Mouse (Mus musculus) E14TG2a.4 (cell line): Measurements from ENCODE around the gene Tmc1.

Source experiments
- H3K27me3 ChIP-seq: 2 replicates; pipeline ENCODE4 v1.6.1; 2014; ENCODE audit warnings: low read length, control low read depth; ENCODE audit not compliant: insufficient read depth
- H3K36me3 ChIP-seq: 2 replicates; pipeline ENCODE4 v1.6.1; 2014; ENCODE audit warnings: low read length, control low read depth; ENCODE audit not compliant: insufficient read depth
- H3K4me1 ChIP-seq: replicated peaks from 2 replicates; pipeline ENCODE4 v1.6.1; 2014; ENCODE audit warnings: low read depth, low read length, control low read depth
- H3K4me3 ChIP-seq: replicated peaks from 2 replicates; pipeline ENCODE4 v1.5.1; 2014; ENCODE audit warnings: mild to moderate bottlenecking, low read length
- H3K9me3 ChIP-seq: 2 replicates; pipeline ENCODE4 v1.6.1; 2014; ENCODE audit warnings: low read length, control low read depth
- CTCF ChIP-seq: conservative IDR thresholded peaks from 2 replicates; pipeline ENCODE4 v1.5.1; 2014; ENCODE audit warnings: low read length
- NANOG ChIP-seq: IDR thresholded peaks from 2 replicates; pipeline ENCODE4 v1.6.1; 2014; ENCODE audit warnings: borderline replicate concordance, low read length, mixed read lengths
- POU5F1 ChIP-seq: IDR thresholded peaks from 2 replicates; pipeline ENCODE4 v1.6.1; 2014; ENCODE audit warnings: low read length, borderline replicate concordance

Tmc1 gene

GRCm38 (mm10) chr19:20857819-20858218, 96.2 kb downstream of the Tmc1 start:
- Histone ChIP-seq H3K4me1 (peaks cover 15% of the 10 kb centered on the region), H3K27me3 (no peaks in the 10 kb centered on the region), H3K9me3 (0 out of 2 replicates have a peak, but pooled peaks cover under 1% of the 10 kb centered on the region), H3K4me3 (no peak overlapping the region), H3K36me3 (no peaks in the 10 kb centered on the region)
- no peak for TF ChIP-seq NANOG
- TF ChIP-seq POU5F1: no peak
- no peak for TF ChIP-seq CTCF

GRCm38 (mm10) chr19:20848906-20849305, 105.1 kb downstream of the Tmc1 start:
- Histone ChIP-seq H3K27me3 (no peaks in the 10 kb centered on the region), H3K36me3 (no peaks in the 10 kb centered on the region), H3K9me3 (peaks cover 36% of the 10 kb centered on the region), H3K4me3 (no peak overlapping the region), H3K4me1 (peaks cover 12% of the 10 kb centered on the region)
- TF ChIP-seq NANOG (no peak), CTCF (no peak), POU5F1 (no peak)

GRCm38 (mm10) chr19:20847476-20848073, 106.4 kb downstream of the Tmc1 start:
- no peak overlapping the region for H3K4me3 ChIP-seq
- 0 out of 2 replicates have a peak, but pooled peaks cover 4% of the 10 kb centered on the region for H3K4me1 ChIP-seq
- no peaks in the 10 kb centered on the region for H3K27me3 ChIP-seq
- TF ChIP-seq POU5F1 (no peak), CTCF (no peak), NANOG (no peak)
- H3K36me3 ChIP-seq: no peaks in the 10 kb centered on the region
- H3K9me3 ChIP-seq: peaks cover 38% of the 10 kb centered on the region

GRCm38 (mm10) chr19:20837422-20837821, 116.6 kb downstream of the Tmc1 start:
- Histone ChIP-seq H3K36me3 (no peaks in the 10 kb centered on the region), H3K9me3 (peaks cover 37% of the 10 kb centered on the region), H3K27me3 (no peaks in the 10 kb centered on the region), H3K4me3 (no peak overlapping the region), H3K4me1 (no peaks in the 10 kb centered on the region)
- TF ChIP-seq POU5F1 (no peak), CTCF (no peak), NANOG (no peak)

- peaks cover 37% of the 10 kb centered on the region for H3K9me3 ChIP-seq
- H3K4me1 ChIP-seq: no peaks in the 10 kb centered on the region
- H3K36me3 ChIP-seq: no peaks in the 10 kb centered on the region
- no peak overlapping the region for H3K4me3 ChIP-seq
- H3K27me3 ChIP-seq: no peaks in the 10 kb centered on the region
- TF ChIP-seq POU5F1: no peak
- no peak for TF ChIP-seq NANOG
- TF ChIP-seq CTCF: no peak
These were observed 117.8 kb downstream of the Tmc1 start for GRCm38 (mm10) chr19:20836055-20836845.

- Histone ChIP-seq H3K9me3 (peaks cover 37% of the 10 kb centered on the region), H3K4me3 (no peak overlapping the region), H3K27me3 (no peaks in the 10 kb centered on the region), H3K36me3 (no peaks in the 10 kb centered on the region), H3K4me1 (no peaks in the 10 kb centered on the region)
- no peak for TF ChIP-seq NANOG
These were observed 119.1 kb downstream of the Tmc1 start for GRCm38 (mm10) chr19:20834895-20835294.

- Histone ChIP-seq H3K4me3 (no peak overlapping the region), H3K4me1 (no peaks in the 10 kb centered on the region), H3K9me3 (no peaks in the 10 kb centered on the region), H3K36me3 (no peaks in the 10 kb centered on the region), H3K27me3 (no peaks in the 10 kb centered on the region)
- TF ChIP-seq CTCF (no peak), NANOG (no peak)
These were observed 154.5 kb downstream of the Tmc1 start for GRCm38 (mm10) chr19:20799460-20799859.

GRCm38 (mm10) chr19:20797558-20798101, 156.4 kb downstream of the Tmc1 start:
- Histone ChIP-seq H3K27me3 (no peaks in the 10 kb centered on the region), H3K4me3 (no peak overlapping the region), H3K9me3 (no peaks in the 10 kb centered on the region), H3K36me3 (no peaks in the 10 kb centered on the region), H3K4me1 (no peaks in the 10 kb centered on the region)
- TF ChIP-seq POU5F1: no peak
- peak; percentile 35 for TF ChIP-seq CTCF
